Comparison of ENCODE assay signal across 8 mouse cellular contexts in the genomic region with DNA sequence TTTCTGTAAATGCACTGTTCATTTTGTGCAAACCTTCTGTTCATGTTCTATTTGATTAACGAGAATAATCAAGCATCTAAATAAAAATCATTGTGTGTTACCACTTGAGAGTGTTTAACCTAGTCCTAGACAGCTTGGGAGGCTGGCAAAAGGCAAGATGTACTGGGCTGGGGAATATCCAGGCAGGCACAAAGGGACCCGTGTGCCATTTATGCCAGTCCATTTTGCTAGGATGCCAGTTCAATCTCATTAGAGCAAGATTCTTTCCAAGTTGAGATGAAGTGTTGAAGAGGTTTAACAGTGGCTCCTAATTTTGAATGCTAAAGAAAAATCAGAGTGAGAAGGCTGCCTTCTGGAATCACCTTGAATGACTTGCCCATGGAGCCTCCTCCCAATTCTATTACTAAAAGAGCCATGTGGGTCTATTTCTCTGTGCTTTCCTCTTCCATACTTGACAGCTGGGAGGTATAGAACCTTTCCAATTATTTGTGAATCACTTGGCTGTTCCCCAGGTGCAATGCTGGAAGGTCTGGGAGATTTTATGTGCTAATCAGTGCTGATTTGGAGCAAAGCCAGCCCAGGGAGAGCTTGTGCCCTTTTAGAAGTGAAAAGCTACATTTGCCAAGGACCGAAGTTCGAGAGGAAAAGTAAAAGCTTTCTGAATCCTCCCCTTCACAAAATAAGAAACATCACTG.
DNase-seq lines count a peak whose midpoint lies in the region; ATAC-seq and TF ChIP-seq lines count a peak whose summit lies in the region.

No protein-coding gene starts in this region.

- 26% methylated on average over 4 of the region's 4 CpGs for WGBS in hindbrain, postnatal 0 days
- 52% methylated on average over 4 of the region's 4 CpGs for WGBS in midbrain, embryonic 12.5 days

- no peaks in the 10 kb centered on the region for H3K36me3 ChIP-seq in hindbrain, postnatal 0 days (ENCODE audit: insufficient read depth, low read length)
- H3K36me3 ChIP-seq in midbrain, embryonic 12.5 days: no peaks in the 10 kb centered on the region

- H3K9ac ChIP-seq in hindbrain, postnatal 0 days (replicated peaks; ENCODE audit: low read length): no peak overlapping the region
- no peak overlapping the region for H3K9ac ChIP-seq in midbrain, embryonic 12.5 days (replicated peaks)

- no peak for TF ChIP-seq CTCF in hindbrain, postnatal 0 days (IDR thresholded peaks at IDR 0.05; ENCODE audit: low read depth)

- peaks cover 17% of the 10 kb centered on the region for H3K4me1 ChIP-seq in hindbrain, postnatal 0 days (ENCODE audit: insufficient read depth, low read length)
- H3K4me1 ChIP-seq in midbrain, embryonic 12.5 days: peaks cover 28% of the 10 kb centered on the region

- no peaks in the 10 kb centered on the region for H3K27me3 ChIP-seq in hindbrain, postnatal 0 days (ENCODE audit: insufficient read depth, low read length)
- H3K27me3 ChIP-seq in midbrain, embryonic 12.5 days: no peaks in the 10 kb centered on the region

- H3K27ac ChIP-seq in hindbrain, postnatal 0 days: peak overlapping the region; percentile 67; the same call in 1 of the 2 replicates
- H3K27ac ChIP-seq in midbrain, embryonic 12.5 days (replicated peaks): peak overlapping the region; percentile 35; the same call in 1 of the 2 replicates

- peak; percentile 62 for ATAC-seq in hindbrain, postnatal 0 days
- ATAC-seq in midbrain, embryonic 12.5 days (ENCODE audit: low FRiP score, low read depth): peak; percentile 57; the same call in 1 of the 2 replicates

- DNase-seq in layer of hippocampus, adult 11-12 months (ENCODE audit: low spot score): peak; percentile 37
- no peak for DNase-seq in layer of hippocampus, adult 9-10 months (ENCODE audit: low spot score)
- peak; percentile 64 for DNase-seq in cerebellum, adult 9-11 months
- DNase-seq in hindbrain, postnatal 0 days (ENCODE audit: low spot score): peak; percentile 86
- no peak for DNase-seq in B cell, adult 2 months
- no peak for DNase-seq in thymus, postnatal 4 days
- DNase-seq in liver: no peak

- no peaks in the 10 kb centered on the region for H3K9me3 ChIP-seq in hindbrain, postnatal 0 days (ENCODE audit: low read length)
- no peaks in the 10 kb centered on the region for H3K9me3 ChIP-seq in midbrain, embryonic 12.5 days

- no peak overlapping the region for H3K4me3 ChIP-seq in hindbrain, postnatal 0 days (ENCODE audit: low read length)
- H3K4me3 ChIP-seq in midbrain, embryonic 12.5 days: no peak overlapping the region

- peak overlapping the region; percentile 25; the same call in 1 of the 2 replicates for H3K4me2 ChIP-seq in hindbrain, postnatal 0 days (ENCODE audit: low read depth, low read length)
- no peak overlapping the region; the same call in 1 of the 2 replicates for H3K4me2 ChIP-seq in midbrain, embryonic 12.5 days (replicated peaks)

Comparison
In these comparisons a context has a peak if more than half of its experiments do, and no peak if none do; other contexts are left out.
1. DNase-seq: peak in layer of hippocampus, adult 11-12 months (single experiment), cerebellum, adult 9-11 months (single experiment) and hindbrain, postnatal 0 days (single experiment); none in layer of hippocampus, adult 9-10 months (single experiment), B cell, adult 2 months (0 of 2), thymus, postnatal 4 days (single experiment) and liver (single experiment).